Mouse (Mus musculus) neutrophil, adult 5-6 weeks (primary cell): ENCODE data around the gene Mb. TPM values are rescaled to one million over a fixed set of nuclear protein-coding genes. Genes with fewer than 3 reads are reported as not detected.

ENCODE experiments used
- ATAC-seq: fragments of 151-379, 151-347 bp; 2 replicates; pipeline ENCODE4 v1.8.0; 2017; ENCODE audit warnings: mild to moderate bottlenecking, moderate TSS enrichment; ENCODE audit not compliant: insufficient number of reproducible peaks, poor library complexity, low FRiP score, severe bottlenecking; ENCODE audit errors: extremely low read depth
- total RNA-seq: library from RNA; stranded (forward); fragments of 200-1000 nt; gene quantifications from 2 replicates; pipeline ENCODE4 v1.2.3, GENCODE M21; 2017

Mb gene
- total RNA-seq, 1 experiment from 2014 or later: not detected

DNA sequence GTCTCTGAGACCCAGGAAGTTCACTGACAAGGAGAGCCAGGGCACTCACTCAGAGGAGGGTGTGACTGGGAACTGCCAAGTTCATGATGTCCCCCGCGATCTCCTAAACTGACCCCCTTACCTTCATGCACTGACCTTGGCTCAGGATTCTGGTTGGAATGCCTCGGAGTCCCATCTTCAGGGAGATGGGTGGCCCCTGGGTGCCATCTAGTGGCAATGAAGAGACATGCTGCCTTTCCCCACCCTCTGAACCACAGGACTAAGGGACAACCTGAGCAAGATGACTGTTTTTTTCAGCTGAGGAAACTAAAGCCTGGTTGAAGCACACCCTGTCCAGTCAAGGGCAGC lies 46.6 kb downstream of the Mb start:
- no peak for ATAC-seq

- ATAC-seq: no peak
These were observed 47.1 kb downstream of the Mb start for GRCm38 (mm10) chr15:77003173-77003867.

DNA sequence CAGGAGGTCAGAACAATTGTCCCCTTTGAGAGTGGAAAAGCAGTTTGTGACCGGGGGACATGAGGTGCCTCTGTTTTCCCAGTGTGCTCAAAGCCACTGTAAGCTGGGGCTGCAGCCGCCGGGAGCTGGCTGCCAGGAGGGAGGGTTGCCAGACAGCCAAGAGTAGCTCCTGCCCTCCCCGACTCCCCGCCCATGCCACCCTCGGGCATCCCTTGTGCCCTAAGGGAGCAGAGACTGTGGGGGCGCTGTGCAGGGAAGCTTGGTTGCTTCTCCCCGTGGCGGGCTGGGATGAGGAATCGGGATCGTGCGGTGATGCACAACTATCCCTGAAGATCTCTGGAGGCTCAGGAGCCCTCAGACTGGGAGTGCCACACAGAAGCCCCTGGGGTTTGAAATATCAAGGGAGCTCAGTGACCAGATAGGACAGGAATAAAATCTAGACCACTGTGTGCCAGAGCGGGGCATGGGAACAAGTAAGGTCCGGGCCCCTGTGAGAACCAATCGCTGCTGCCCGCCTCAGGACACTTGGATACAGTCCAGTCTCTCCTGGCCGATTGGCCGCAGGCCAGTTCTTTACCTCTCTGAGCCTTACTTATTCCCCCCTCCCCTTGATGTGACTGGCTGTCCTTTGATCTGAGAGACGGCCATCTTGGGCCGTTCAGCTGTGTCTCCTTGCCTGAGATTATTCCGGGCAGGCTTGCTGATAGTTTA lies 51.4 kb downstream of the Mb start:
- ATAC-seq: no peak

DNA sequence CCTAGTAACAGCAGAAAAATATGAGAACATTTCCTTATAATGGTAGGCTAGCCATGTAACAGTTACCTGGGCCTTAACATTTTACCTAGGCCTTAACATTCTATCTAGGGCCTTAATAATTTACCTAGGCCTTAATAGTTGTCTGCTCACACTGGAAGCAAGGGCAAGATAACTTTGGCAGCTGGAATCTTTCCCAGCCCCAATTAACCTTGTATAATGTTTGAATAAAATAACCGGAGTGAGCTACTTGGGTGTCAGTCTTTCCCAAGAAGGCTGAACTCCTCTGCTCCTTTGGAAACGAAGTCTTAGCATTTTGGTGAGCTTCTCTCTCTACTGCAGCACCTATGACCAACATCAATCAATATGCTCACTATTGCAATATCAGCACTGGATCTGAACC lies 52.4 kb downstream of the Mb start:
- ATAC-seq: no peak

DNA sequence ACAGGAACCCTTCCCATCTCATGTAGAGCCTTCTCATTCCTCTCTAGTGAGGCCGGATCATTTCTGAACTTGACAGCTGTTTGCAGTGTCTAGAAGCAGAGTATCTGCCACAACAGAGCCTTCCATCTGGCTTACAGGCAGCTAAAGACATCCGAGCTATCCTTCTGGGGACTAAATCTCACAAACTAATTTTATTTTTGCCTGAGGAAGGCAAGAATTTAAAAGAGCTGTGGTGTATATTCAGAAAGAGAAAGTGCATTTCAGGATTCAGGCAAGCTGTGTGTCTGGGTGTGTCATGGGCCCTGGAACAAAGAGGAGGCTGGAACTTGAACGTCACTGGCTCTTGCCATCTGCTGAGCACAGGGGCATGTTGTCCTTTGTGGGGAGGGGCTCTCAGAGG lies 56.1 kb downstream of the Mb start:
- no peak for ATAC-seq

DNA sequence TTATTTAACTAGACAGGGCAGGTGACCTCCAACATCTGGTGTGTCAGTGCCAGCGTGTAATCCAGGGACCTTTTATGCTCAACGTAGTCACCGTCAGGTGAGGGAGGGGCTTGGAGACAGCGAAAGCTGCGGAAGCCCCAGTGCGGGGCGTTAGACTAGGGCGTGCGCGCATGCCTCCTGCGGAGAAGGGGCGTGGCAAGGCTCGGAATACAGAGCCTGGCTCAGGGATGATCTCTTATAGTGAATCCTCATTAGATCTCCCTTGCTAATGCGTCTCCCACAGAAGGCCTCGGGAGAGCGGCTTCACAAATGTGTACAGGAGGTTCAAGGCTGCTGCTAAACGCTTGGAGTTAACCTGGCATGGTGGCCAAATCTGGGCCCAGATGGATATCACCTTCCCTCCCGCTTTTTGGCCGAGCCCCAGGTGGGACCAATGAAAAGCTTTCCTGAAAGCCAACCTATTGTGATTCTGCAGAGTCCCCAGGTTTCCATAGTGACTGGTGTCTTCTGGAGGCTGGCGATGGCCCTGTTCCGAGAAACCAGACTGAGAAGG lies 62.9 kb downstream of the Mb start:
- ATAC-seq: no peak

GRCm38 (mm10) chr15:76987137-76987536 lies 63.3 kb downstream of the Mb start:
- no peak for ATAC-seq

DNA sequence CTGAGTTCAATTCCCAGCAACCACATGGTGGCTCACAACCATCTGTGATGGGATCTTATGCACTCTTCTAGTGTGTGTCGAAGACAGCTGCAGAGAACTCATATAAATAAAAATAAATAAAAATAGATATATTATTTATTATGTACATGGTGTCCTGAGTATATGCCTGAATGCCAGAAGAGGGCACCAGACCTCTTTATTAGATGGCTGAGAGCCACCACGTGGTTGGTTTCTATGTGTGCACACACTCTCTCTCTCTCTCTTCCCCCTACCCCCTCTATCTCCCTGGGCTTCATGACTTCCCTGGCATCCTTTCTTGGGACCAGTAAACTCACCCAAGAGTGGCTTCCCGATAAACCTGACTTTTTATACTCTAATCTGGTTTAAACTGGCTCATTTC lies 67.7 kb downstream of the Mb start:
- ATAC-seq: no peak

DNA sequence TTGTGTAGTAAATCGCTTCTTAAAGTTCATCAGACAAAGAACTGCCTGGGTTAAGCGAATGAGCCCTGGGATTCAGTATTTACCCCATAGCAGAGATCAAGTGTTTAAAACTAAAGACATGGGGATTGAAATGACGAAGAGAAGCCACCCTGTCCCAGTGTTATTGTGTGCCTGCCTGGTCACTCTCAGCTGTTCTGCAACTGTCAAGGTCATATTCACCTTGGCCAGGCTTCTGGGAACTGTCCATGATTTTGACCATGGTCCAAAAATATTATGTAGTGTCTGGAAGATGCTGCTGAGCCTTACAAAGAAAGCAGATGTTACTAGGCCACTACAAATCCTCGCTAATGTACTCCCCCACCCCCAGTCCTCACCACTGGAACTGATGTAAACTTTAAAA lies 70.7 kb downstream of the Mb start:
- ATAC-seq: no peak

GRCm38 (mm10) chr15:76976619-76977018 lies 73.9 kb downstream of the Mb start:
- ATAC-seq: no peak

- ATAC-seq: 0 out of 2 replicates have a peak, but pooled peaks have one; percentile 6
These were observed 76.4 kb downstream of the Mb start for GRCm38 (mm10) chr15:76973855-76974651.

DNA sequence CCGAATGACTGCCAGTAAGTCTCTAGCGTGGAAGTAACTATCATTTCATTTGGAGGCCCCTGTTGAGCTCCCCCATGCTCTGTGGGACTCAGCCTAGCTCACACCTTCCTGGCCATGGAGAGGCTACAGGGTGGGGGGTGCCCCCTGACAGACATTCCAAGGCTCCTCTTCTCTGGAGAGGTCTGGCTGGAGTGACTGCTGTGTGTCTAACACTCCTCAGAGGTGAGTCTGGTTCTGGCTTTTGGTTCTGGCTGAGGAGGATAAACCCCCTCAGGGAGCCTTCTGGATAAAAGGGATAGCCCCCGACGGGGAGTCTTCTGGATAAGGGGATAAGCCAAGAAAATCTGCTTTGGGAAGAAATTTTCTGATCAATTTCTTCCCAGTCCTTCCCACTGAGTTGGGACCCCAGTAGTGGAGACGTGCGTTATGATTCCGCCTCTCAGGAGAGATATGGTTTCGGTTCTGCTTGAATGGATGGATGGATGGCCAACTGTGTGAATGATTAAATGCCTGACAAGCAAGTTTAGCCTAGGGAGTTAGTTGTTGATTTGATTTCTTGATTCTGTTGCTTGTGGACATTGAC lies 77.1 kb downstream of the Mb start:
- no peak for ATAC-seq

- no peak for ATAC-seq
These were observed 77.8 kb downstream of the Mb start for GRCm38 (mm10) chr15:76972661-76973060.

Other genes starting within 250 kb of the Mb start
- gene Zfp251, start 179.2 kb downstream of the Mb start, total RNA-seq: 8.1 and 8.5 TPM in 2 replicates
- gene Zfp7, start 171.4 kb downstream of the Mb start, total RNA-seq: 15.4 and 16.3 TPM in 2 replicates
- gene Gm49527, start 171.3 kb downstream of the Mb start, total RNA-seq: not detected in 2 replicates
- gene Zfp647, start 125.2 kb downstream of the Mb start, total RNA-seq: 0.81 and 2.3 TPM in 2 replicates
- 30.9 and 37.0 TPM in 2 replicates for gene 1110038F14Rik, start 102.2 kb downstream of the Mb start, total RNA-seq
- gene Apol6, start 5.9 kb downstream of the Mb start, total RNA-seq: not detected in 2 replicates